Mouse (Mus musculus) olfactory bulb, adult 2 months (tissue): ENCODE results near the gene Tgfbr1.

Experiments used
- CTCF ChIP-seq: fragments of 200-500 bp; IDR thresholded peaks from 2 replicates; pipeline ENCODE4 v1.5.1; 2012; ENCODE audit warnings: low read depth, mild to moderate bottlenecking, low read length, moderate library complexity; ENCODE audit not compliant: insufficient read depth
- POLR2A ChIP-seq: fragments of 200-500 bp; IDR thresholded peaks from 2 replicates; pipeline ENCODE4 v1.6.1; 2012; ENCODE audit warnings: mild to moderate bottlenecking, low read depth, low read length, moderate library complexity; ENCODE audit not compliant: insufficient read depth

DNA sequence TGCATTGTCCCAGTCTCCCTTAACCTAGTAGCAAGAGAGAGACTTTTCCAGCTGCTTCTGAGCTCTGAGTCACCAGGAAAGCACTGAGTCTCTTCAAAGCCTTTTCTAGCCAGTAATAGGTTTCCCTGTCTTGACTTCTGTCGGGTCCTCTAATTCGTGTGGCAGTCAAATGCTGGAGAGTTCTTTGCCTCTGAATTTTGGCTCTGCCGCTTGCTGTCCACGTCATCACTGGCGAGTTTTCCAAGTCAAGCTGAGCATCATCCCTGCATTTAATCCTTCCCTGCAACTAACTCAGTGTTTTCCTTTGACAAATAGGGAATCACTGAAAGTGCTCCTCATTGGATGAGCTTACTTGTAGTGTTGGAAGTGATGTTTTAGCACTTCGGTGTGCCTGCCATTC is 36.6 kb upstream of the Tgfbr1 start:
- TF ChIP-seq CTCF = no peak
- TF ChIP-seq POLR2A = no peak
